Mouse (Mus musculus) ES-E14 (cell line): ENCODE data around the gene Adh1.

ENCODE experiments used
- CHD2 ChIP-seq: IDR thresholded peaks from 2 replicates; pipeline ENCODE4 v1.6.1; 2014; ENCODE audit warnings: mild to moderate bottlenecking, low read depth, low read length, inconsistent platforms
- ZC3H11A ChIP-seq: IDR thresholded peaks from 2 replicates; pipeline ENCODE4 v1.6.1; 2012; ENCODE audit warnings: low read depth, mild to moderate bottlenecking, inconsistent platforms, low read length, borderline replicate concordance

DNA sequence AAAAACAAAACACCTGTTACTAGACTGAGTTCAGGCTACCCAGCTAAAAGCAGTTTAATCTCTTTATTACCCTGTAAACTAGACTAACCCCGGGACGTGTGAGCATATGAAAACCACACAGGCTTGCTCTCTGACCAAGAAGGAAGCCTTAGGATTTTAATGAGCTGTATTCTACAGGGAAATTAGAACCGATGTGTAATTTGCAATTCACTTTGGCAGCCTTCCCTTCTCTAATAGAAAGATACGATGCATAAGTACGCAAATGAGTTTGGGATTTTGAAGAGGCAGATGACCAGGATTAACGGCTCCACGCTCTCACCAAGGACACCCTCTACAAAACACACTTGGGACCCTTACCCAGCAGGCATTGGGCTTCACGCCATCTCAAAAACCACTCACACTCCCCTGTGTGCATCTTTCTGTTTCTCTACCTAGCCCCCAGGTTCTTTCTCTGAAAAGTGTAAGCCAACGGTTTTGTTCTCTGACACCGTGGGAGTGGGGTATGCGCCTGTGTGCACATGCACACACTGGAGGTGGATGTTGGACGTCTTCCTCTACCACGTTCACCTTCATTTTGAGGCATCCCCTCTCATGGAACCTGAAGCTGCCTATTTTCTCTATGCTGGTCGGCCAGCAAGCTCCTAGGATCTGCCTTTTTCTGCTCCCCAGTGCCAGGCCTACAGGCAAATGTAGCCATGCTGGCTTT lies 18.6 kb upstream of the Adh1 start:
- TF ChIP-seq CHD2 (no peak), ZC3H11A (no peak)
